25 mouse cellular contexts compared by ENCODE assay signal in genomic region chr11:53166478-53166877, GRCm38 (mm10).
"Had no signal": no experiment of that assay in that cellular context is flagged by ENCODE, and none has a peak within 500 bp of the region (broad histone marks: within the 10 kb centered on the region; RNA-seq: fewer than 3 reads in every experiment).

No protein-coding gene starts in this region.

- H3K4me2 ChIP-seq: heart, embryonic 12.5 days; hindbrain, embryonic 12.5 days; hindbrain, embryonic 14.5 days; intestine, embryonic 15.5 days; limb, embryonic 12.5 days; liver, embryonic 12.5 days had no signal

- H3K4me1 ChIP-seq: hindbrain, embryonic 12.5 days; intestine, embryonic 15.5 days; limb, embryonic 10.5 days; limb, embryonic 12.5 days; liver, embryonic 12.5 days had no signal

- DNase-seq: gastrocnemius, postnatal 14 days; heart, adult 18-20 months; heart, postnatal 10 days; heart, postnatal 4 days; kidney, adult 18-20 months; kidney, adult 8-10 months; kidney, postnatal 10 days; kidney, postnatal 25 days; kidney, postnatal 4 days; layer of hippocampus, adult 9-11 months; layer of hippocampus, postnatal 36 days had no signal

- H3K9ac ChIP-seq: heart, embryonic 12.5 days; hindbrain, embryonic 12.5 days; hindbrain, embryonic 14.5 days; intestine, embryonic 15.5 days; limb, embryonic 12.5 days; liver, embryonic 12.5 days had no signal

- H3K36me3 ChIP-seq: hindbrain, embryonic 10.5 days; hindbrain, embryonic 12.5 days; intestine, embryonic 15.5 days; limb, embryonic 10.5 days; limb, embryonic 12.5 days; liver, embryonic 12.5 days had no signal

- ATAC-seq: hindbrain, embryonic 16.5 days; inflammation-experienced regulatory T-cells, adult 6 months; intestine, embryonic 15.5 days; intestine, postnatal 0 days; liver, embryonic 12.5 days had no signal

- H3K9me3 ChIP-seq: heart, embryonic 10.5 days; heart, embryonic 12.5 days; hindbrain, embryonic 10.5 days; hindbrain, embryonic 12.5 days; intestine, embryonic 15.5 days; limb, embryonic 10.5 days; limb, embryonic 12.5 days; liver, embryonic 12.5 days had no signal

- H3K27me3 ChIP-seq: heart, embryonic 12.5 days; hindbrain, embryonic 12.5 days; intestine, embryonic 15.5 days; limb, embryonic 12.5 days; liver, embryonic 12.5 days had no signal

- H3K4me3 ChIP-seq: heart, embryonic 10.5 days; heart, embryonic 12.5 days; hindbrain, embryonic 10.5 days; hindbrain, embryonic 12.5 days; intestine, embryonic 15.5 days; layer of hippocampus, adult 2 months; left cerebral cortex, adult 2 months; limb, embryonic 10.5 days; limb, embryonic 12.5 days; liver, embryonic 12.5 days had no signal

- H3K27ac ChIP-seq: heart, embryonic 10.5 days; hindbrain, embryonic 10.5 days; hindbrain, embryonic 12.5 days; hindbrain, embryonic 14.5 days; intestine, embryonic 15.5 days; layer of hippocampus, adult 2 months; left cerebral cortex, adult 2 months; limb, embryonic 10.5 days; limb, embryonic 12.5 days; liver, embryonic 12.5 days had no signal
